Mouse (Mus musculus) thymus, adult 2 months (tissue): Measurements from ENCODE around the gene Tuba4a. TPM values are rescaled to one million over a fixed set of nuclear protein-coding genes. Genes with fewer than 3 reads are reported as not detected.

ENCODE experiments used
- DNase-seq: peaks from one replicate; pipeline ENCODE4 v3.0.0; 2021
- H3K27ac ChIP-seq: fragments of 200-500 bp; 2 replicates; pipeline ENCODE4 v1.5.1; 2012; ENCODE audit warnings: low read length, control low read depth; ENCODE audit not compliant: control insufficient read depth, insufficient read depth
- H3K27me3 ChIP-seq: fragments of 200-500 bp; 2 replicates; pipeline ENCODE4 v1.6.1; 2012; ENCODE audit warnings: mild to moderate bottlenecking, low read length, moderate library complexity, mixed read lengths; ENCODE audit not compliant: control insufficient read depth, insufficient read depth
- H3K36me3 ChIP-seq: fragments of 200-500 bp; 2 replicates; pipeline ENCODE4 v1.6.1; 2012; ENCODE audit warnings: mild to moderate bottlenecking, low read length, moderate library complexity; ENCODE audit not compliant: control insufficient read depth, insufficient read depth
- H3K4me1 ChIP-seq: fragments of 200-500 bp; replicated peaks from 2 replicates; pipeline ENCODE4 v1.6.1; 2012; ENCODE audit warnings: low read length; ENCODE audit not compliant: control insufficient read depth, insufficient read depth
- H3K4me3 ChIP-seq: fragments of 200-500 bp; 2 replicates; pipeline ENCODE4 v1.5.1; 2012; ENCODE audit warnings: mild to moderate bottlenecking, low read length, control low read depth, moderate library complexity; ENCODE audit not compliant: control insufficient read depth, insufficient read depth
- CTCF ChIP-seq: fragments of 200-500 bp; IDR thresholded peaks from 2 replicates; pipeline ENCODE4 v1.5.1; 2012; ENCODE audit warnings: mild to moderate bottlenecking, control low read depth, low read length, moderate library complexity, borderline replicate concordance; ENCODE audit not compliant: control insufficient read depth, poor library complexity, insufficient read depth; ENCODE audit errors: extremely low read depth
- POLR2A ChIP-seq: fragments of 200-500 bp; IDR thresholded peaks from 2 replicates; pipeline ENCODE4 v1.6.1; 2012; ENCODE audit warnings: mild to moderate bottlenecking, low read length, control low read depth, moderate library complexity; ENCODE audit not compliant: control insufficient read depth, poor library complexity, insufficient read depth; ENCODE audit errors: extremely low read depth
- WGBS: fragments of 180-500 bp; shearing (Covaris S2); methylation state at CpG from one replicate; pipeline ENCODE4 v1.1.7; 2018; 5-methylcytosine and 5-hydroxymethylcytosine counted together
- polyA plus RNA-seq: library from polyadenylated mRNA; depleted of rRNA; stranded (reverse); fragments of >200 nt; gene quantifications from 2 replicates; pipeline ENCODE4 v1.2.3, GENCODE M21; 2012

Tuba4a gene
- polyA plus RNA-seq, 1 experiment = 139 TPM

DNA sequence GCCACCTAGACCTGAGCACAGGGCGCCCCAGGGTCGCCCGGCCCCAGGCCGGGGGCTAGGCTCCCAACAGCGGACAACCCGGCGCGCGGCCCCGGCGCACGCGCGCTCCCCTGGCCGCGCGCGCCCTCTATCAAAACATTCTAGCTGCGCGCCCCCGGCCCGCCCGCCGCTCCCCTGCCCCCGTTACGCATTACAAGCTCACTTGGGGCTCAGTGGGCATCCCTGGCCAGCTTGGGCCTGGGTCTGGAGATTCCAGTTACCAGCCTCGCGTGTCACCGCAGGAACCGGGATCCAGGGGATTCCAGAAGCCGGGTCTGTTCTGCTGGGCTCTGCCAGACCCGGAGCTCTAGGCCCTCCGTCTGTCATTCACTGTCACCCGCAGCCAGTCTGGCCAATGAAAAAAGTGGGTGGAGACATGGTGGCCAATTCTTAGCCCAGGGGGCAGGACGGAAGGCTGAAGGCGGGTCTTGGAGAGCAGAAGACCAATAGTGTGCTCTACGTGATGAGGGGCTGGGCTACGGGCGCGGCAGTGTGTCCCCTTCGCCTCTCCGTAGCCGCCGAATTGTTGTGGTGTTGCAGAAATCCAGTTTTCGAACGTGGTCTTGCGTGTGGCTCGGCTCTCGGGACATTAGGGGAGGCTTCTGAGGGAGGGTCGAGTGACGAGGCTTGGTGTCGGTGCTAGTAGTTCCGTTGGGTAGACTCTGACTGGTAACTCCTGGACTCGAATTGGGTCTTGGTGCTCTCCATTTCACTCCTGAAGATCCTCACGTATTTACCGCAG is 27.9 kb downstream of the Tuba4a start, which contains the start of the genes Ankzf1 and Atg9a:
Gene Ankzf1 (plus strand): TSS at position 530 of the 781 bp plus-strand sequence.
Gene Atg9a (minus strand): TSS at position 575 of the 781 bp plus-strand sequence.
- H3K27me3 ChIP-seq = no peaks in the 10 kb centered on the region
- TF ChIP-seq CTCF (peak; percentile 21; the same call in 1 of the 2 replicates), POLR2A (peak; percentile 55; the same call in 1 of the 2 replicates)
- peak within 1 kb of the TSS; percentile 8; the same call in 1 of the 2 replicates for H3K27ac ChIP-seq
- H3K36me3 ChIP-seq = peaks cover 5% of the 10 kb centered on the region
- peak within 1 kb of the TSS; percentile 80 for H3K4me3 ChIP-seq
- H3K4me1 ChIP-seq = peaks cover 11% of the 10 kb centered on the region
- DNase-seq = peak; percentile 94
- WGBS = under 1% methylated on average over 56 of the region's 56 CpGs

DNA sequence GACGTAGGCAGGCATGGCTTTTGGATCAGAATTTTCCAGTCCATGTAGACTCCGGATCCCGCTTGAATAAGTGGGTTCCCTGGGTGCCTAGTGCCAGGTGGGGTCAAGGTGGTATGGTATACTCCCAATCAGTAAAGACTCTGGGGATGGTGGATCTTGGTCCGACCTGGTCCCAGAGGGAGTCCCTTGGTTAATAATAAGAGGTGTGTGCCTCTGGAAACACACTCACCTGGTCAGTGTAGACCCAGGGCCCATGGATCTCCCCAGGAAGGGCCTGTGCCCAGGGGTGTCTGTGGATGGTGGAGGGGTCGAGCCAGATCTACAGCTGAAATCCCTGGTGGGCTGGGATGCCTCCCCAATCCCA is 28.4 kb downstream of the Tuba4a start:
- no peak for TF ChIP-seq CTCF
- 60% methylated on average over 5 of the region's 5 CpGs for WGBS
- peaks cover 11% of the 10 kb centered on the region for H3K4me1 ChIP-seq
- no peak for DNase-seq
- H3K27me3 ChIP-seq = no peaks in the 10 kb centered on the region
- peak overlapping the region; percentile 68 for H3K4me3 ChIP-seq
- H3K36me3 ChIP-seq = peaks cover 11% of the 10 kb centered on the region
- H3K27ac ChIP-seq = no peak overlapping the region

DNA sequence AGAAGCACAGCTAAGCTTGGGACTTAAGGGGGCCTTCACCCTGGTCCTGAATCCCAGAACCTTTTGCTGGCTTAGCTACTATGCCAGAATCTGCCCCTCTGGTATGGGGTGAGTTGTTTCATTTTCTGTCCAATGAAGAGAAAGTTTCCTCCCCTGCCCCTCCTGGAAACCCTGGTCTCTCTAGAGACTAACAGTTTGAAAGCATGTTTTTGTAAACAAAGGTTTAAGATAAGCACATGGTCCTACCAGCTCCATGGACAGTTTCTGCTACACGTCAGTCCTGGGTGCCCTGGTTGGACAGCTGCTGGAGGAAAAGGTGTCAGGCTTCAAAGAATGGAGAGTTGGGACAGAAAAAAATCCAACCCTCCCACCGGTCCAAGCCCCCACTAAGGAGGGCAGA is 29.1 kb downstream of the Tuba4a start:
- no peak overlapping the region for H3K27ac ChIP-seq
- H3K4me3 ChIP-seq = no peak overlapping the region
- no peaks in the 10 kb centered on the region for H3K27me3 ChIP-seq
- H3K36me3 ChIP-seq = peaks cover 12% of the 10 kb centered on the region
- peaks cover 11% of the 10 kb centered on the region for H3K4me1 ChIP-seq
- WGBS = 84% methylated on average over 2 of the region's 2 CpGs
- DNase-seq = no peak
- TF ChIP-seq CTCF = no peak
- no peak for TF ChIP-seq POLR2A

DNA sequence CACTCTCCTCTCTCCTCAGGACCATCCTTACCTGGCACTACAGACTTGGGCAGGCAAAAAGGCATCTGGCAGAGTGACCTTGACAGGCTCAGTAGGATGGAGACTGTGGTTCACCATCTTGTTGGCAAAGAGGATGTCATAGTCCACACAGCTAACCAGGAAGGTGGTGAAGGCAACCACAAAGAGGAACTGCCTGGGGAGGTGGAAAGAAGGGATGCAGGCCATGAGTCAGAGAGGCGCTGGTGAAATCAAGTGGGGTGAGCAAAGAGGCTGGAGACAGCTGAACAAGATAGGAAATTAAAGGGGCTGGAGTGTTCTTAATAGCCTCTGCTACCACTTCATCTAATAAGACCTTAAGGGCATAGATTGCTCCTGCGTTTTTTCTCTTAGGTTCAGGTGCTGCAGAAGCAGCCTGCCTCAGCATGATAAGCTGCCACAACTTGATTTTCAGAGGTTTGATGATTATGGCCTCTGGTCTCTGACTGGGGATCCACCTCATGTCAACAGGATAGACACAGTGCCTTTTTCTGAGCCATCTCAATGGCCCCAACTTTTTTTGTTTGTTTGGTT is 31.7 kb downstream of the Tuba4a start:
- Histone ChIP-seq H3K4me1 (peaks cover 11% of the 10 kb centered on the region), H3K27me3 (no peaks in the 10 kb centered on the region), H3K36me3 (peaks cover 16% of the 10 kb centered on the region), H3K27ac (no peak overlapping the region), H3K4me3 (no peak overlapping the region)
- no peak for TF ChIP-seq CTCF
- TF ChIP-seq POLR2A = no peak
- no peak for DNase-seq
- 28% methylated on average over 2 of the region's 2 CpGs for WGBS

DNA sequence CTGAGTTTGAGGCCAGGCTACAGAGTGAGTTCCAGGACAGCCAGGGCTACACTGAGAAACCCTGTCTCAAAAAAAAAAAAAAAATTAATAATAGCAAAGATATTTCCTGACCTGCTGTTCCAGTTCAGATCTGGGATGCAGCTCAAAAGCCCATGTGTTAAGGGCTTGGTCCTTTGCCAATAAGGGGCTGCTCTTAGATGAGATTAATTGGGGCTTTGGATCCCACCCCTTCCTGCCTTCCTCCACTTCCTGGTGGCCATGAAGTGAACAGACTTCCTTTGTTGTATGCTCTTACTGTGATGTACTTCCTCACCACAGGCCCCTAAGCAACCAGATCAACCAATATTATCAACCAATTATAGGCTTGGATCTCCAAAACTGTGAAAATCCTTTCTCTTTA is 32.5 kb downstream of the Tuba4a start:
- Histone ChIP-seq H3K27ac (no peak overlapping the region), H3K4me3 (no peak overlapping the region), H3K27me3 (no peaks in the 10 kb centered on the region), H3K4me1 (peaks cover 9% of the 10 kb centered on the region), H3K36me3 (peaks cover 20% of the 10 kb centered on the region)
- TF ChIP-seq CTCF = no peak
- no peak for TF ChIP-seq POLR2A
- no peak for DNase-seq

DNA sequence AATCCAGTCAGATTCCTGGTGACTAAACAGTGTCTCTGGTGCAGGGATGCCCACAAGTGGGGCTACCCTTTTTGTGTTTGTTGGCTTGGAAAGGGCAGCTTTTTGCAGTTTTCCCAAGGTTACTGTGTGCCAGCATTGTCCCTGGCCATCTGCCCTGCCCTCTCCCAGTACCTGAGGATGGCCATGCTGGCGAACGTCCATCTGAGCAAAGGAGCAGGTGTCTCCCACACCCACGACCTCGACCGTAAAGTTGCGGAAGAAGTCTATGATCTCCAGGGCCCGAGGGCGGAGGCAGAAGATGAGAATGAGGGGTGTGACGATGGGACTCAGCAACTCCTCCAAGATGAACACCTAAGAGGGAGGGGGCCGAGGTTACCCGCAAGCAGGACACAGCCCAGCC is 34.2 kb downstream of the Tuba4a start:
- H3K4me1 ChIP-seq = peaks cover 3% of the 10 kb centered on the region; the same call in 1 of the 2 replicates
- no peaks in the 10 kb centered on the region for H3K27me3 ChIP-seq
- TF ChIP-seq CTCF (no peak), POLR2A (no peak)
- DNase-seq = no peak
- H3K36me3 ChIP-seq = peaks cover 20% of the 10 kb centered on the region
- WGBS = 95% methylated on average over 11 of the region's 11 CpGs
- H3K27ac ChIP-seq = no peak overlapping the region
- no peak overlapping the region for H3K4me3 ChIP-seq

DNA sequence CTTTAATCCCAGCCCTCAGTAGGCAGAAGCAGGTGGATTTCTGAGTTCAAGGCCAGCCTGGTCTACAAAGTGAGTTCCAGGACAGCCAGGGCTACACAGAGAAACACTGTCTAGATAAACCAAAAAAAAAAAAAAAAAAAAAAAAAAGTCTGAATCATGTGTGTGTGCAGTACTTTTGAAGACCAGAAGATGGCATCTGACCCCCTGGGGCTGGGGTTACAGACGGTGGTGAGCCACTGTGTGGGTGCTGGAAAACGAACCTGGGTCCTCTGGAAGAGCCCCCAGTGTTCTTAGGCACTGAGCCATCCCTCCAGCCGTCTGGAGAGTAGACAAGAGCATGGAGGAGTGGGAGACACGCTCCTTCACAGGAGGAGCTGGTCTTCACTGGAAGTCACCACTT is 37.5 kb downstream of the Tuba4a start:
- WGBS = 83% methylated on average over 4 of the region's 4 CpGs
- DNase-seq = no peak
- peaks cover 9% of the 10 kb centered on the region for H3K4me1 ChIP-seq
- H3K4me3 ChIP-seq = no peak overlapping the region
- no peak for TF ChIP-seq POLR2A
- TF ChIP-seq CTCF = peak; percentile 39; the same call in 1 of the 2 replicates
- no peaks in the 10 kb centered on the region for H3K27me3 ChIP-seq
- H3K36me3 ChIP-seq = peaks cover 17% of the 10 kb centered on the region
- H3K27ac ChIP-seq = no peak overlapping the region
